Mouse (Mus musculus): ENCODE measurements around the gene Got1. TPM values are rescaled to one million over a fixed set of nuclear protein-coding genes. Genes with fewer than 3 reads are reported as not detected.

The Got1 gene
- polyA plus RNA-seq, 1 experiment from 2014 or later = 106 TPM

- H3K4me1 ChIP-seq (replicated peaks) = no peaks in the 10 kb centered on the region
- H3K9me3 ChIP-seq = no peaks in the 10 kb centered on the region
- WGBS = 45% methylated on average over 2 of the region's 2 CpGs
- H3K4me2 ChIP-seq = no peak overlapping the region
- H3K4me3 ChIP-seq = no peak overlapping the region
- no peak overlapping the region for H3K27ac ChIP-seq (replicated peaks)
- no peak overlapping the region for H3K9ac ChIP-seq
- no peak for ATAC-seq (ENCODE audit: low FRiP score, low read depth)
- no peaks in the 10 kb centered on the region for H3K36me3 ChIP-seq
- no peaks in the 10 kb centered on the region for H3K27me3 ChIP-seq
Observed at GRCm38 (mm10) chr19:43475642-43476041, 48.8 kb downstream of the Got1 start.

GRCm38 (mm10) chr19:43472781-43473180 is 51.6 kb downstream of the Got1 start:
- H3K4me3 ChIP-seq = no peak overlapping the region
- 94% methylated on average over 7 of the region's 7 CpGs for WGBS
- no peak for ATAC-seq (ENCODE audit: low FRiP score, low read depth)
- no peak overlapping the region for H3K4me2 ChIP-seq
- no peak overlapping the region for H3K27ac ChIP-seq (replicated peaks)
- H3K27me3 ChIP-seq = no peaks in the 10 kb centered on the region
- H3K9me3 ChIP-seq = no peaks in the 10 kb centered on the region
- H3K9ac ChIP-seq = no peak overlapping the region
- H3K4me1 ChIP-seq (replicated peaks) = no peaks in the 10 kb centered on the region
- H3K36me3 ChIP-seq = peaks cover 6% of the 10 kb centered on the region; the same call in 1 of the 2 replicates

GRCm38 (mm10) chr19:43472331-43472730 is 52.1 kb downstream of the Got1 start:
- 70% methylated on average over 8 of the region's 8 CpGs for WGBS
- Histone ChIP-seq H3K27ac (replicated peaks) (no peak overlapping the region), H3K4me2 (no peak overlapping the region), H3K4me1 (replicated peaks) (no peaks in the 10 kb centered on the region), H3K9ac (no peak overlapping the region), H3K9me3 (no peaks in the 10 kb centered on the region), H3K4me3 (no peak overlapping the region), H3K36me3 (peaks cover 6% of the 10 kb centered on the region; the same call in 1 of the 2 replicates), H3K27me3 (no peaks in the 10 kb centered on the region)
- ATAC-seq (ENCODE audit: low FRiP score, low read depth) = no peak

GRCm38 (mm10) chr19:43469333-43469732 is 55.1 kb downstream of the Got1 start:
- Histone ChIP-seq H3K27ac (replicated peaks) (no peak overlapping the region), H3K36me3 (peaks cover 11% of the 10 kb centered on the region; the same call in 1 of the 2 replicates), H3K9ac (no peak overlapping the region), H3K4me3 (no peak overlapping the region), H3K4me1 (replicated peaks) (no peaks in the 10 kb centered on the region), H3K4me2 (no peak overlapping the region), H3K9me3 (no peaks in the 10 kb centered on the region), H3K27me3 (no peaks in the 10 kb centered on the region)
- no peak for ATAC-seq (ENCODE audit: low FRiP score, low read depth)
- WGBS = 70% methylated on average over 7 of the region's 7 CpGs

GRCm38 (mm10) chr19:43467927-43468685 is 56.3 kb downstream of the Got1 start:
- Histone ChIP-seq H3K9ac (no peak overlapping the region), H3K4me2 (no peak overlapping the region), H3K4me1 (replicated peaks) (no peaks in the 10 kb centered on the region), H3K4me3 (no peak overlapping the region), H3K27me3 (no peaks in the 10 kb centered on the region), H3K9me3 (no peaks in the 10 kb centered on the region), H3K27ac (replicated peaks) (no peak overlapping the region), H3K36me3 (peaks cover 11% of the 10 kb centered on the region; the same call in 1 of the 2 replicates)
- 78% methylated on average over 12 of the region's 12 CpGs for WGBS
- 0 out of 2 replicates have a peak, but pooled peaks have one; percentile 38 for ATAC-seq (ENCODE audit: low FRiP score, low read depth)

GRCm38 (mm10) chr19:43465601-43466255 is 58.7 kb downstream of the Got1 start:
- Histone ChIP-seq H3K9ac (no peak overlapping the region), H3K27me3 (no peaks in the 10 kb centered on the region), H3K27ac (replicated peaks) (no peak overlapping the region), H3K4me3 (no peak overlapping the region), H3K4me1 (replicated peaks) (no peaks in the 10 kb centered on the region), H3K36me3 (peaks cover 11% of the 10 kb centered on the region; the same call in 1 of the 2 replicates), H3K4me2 (no peak overlapping the region), H3K9me3 (no peaks in the 10 kb centered on the region)
- WGBS = 86% methylated on average over 14 of the region's 14 CpGs
- no peak for ATAC-seq (ENCODE audit: low FRiP score, low read depth)

- H3K9ac ChIP-seq = no peak overlapping the region
- no peaks in the 10 kb centered on the region for H3K4me1 ChIP-seq (replicated peaks)
- H3K27me3 ChIP-seq = no peaks in the 10 kb centered on the region
- 94% methylated on average over 11 of the region's 11 CpGs for WGBS
- no peak for ATAC-seq (ENCODE audit: low FRiP score, low read depth)
- no peak overlapping the region for H3K4me2 ChIP-seq
- peaks cover 11% of the 10 kb centered on the region; the same call in 1 of the 2 replicates for H3K36me3 ChIP-seq
- H3K27ac ChIP-seq (replicated peaks) = no peak overlapping the region
- no peaks in the 10 kb centered on the region for H3K9me3 ChIP-seq
- H3K4me3 ChIP-seq = no peak overlapping the region
Observed at GRCm38 (mm10) chr19:43465076-43465475, 59.3 kb downstream of the Got1 start.

- Histone ChIP-seq H3K4me1 (replicated peaks) (no peaks in the 10 kb centered on the region), H3K27ac (replicated peaks) (no peak overlapping the region), H3K9ac (no peak overlapping the region), H3K36me3 (peaks cover 11% of the 10 kb centered on the region; the same call in 1 of the 2 replicates), H3K4me3 (no peak overlapping the region), H3K4me2 (no peak overlapping the region), H3K27me3 (no peaks in the 10 kb centered on the region), H3K9me3 (no peaks in the 10 kb centered on the region)
- ATAC-seq (ENCODE audit: low FRiP score, low read depth) = no peak
- WGBS = 81% methylated on average over 3 of the region's 3 CpGs
Observed at GRCm38 (mm10) chr19:43464294-43464687, 60.1 kb downstream of the Got1 start.

- no peak overlapping the region for H3K4me3 ChIP-seq
- H3K4me1 ChIP-seq (replicated peaks) = no peaks in the 10 kb centered on the region
- WGBS = 94% methylated on average over 7 of the region's 7 CpGs
- H3K27me3 ChIP-seq = no peaks in the 10 kb centered on the region
- no peak overlapping the region for H3K9ac ChIP-seq
- ATAC-seq (ENCODE audit: low FRiP score, low read depth) = no peak
- no peak overlapping the region for H3K4me2 ChIP-seq
- no peak overlapping the region for H3K27ac ChIP-seq (replicated peaks)
- H3K9me3 ChIP-seq = no peaks in the 10 kb centered on the region
- peaks cover 11% of the 10 kb centered on the region; the same call in 1 of the 2 replicates for H3K36me3 ChIP-seq
Observed at GRCm38 (mm10) chr19:43463546-43464293, 60.7 kb downstream of the Got1 start.

- Histone ChIP-seq H3K27ac (replicated peaks) (no peak overlapping the region), H3K27me3 (no peaks in the 10 kb centered on the region), H3K36me3 (peaks cover 4% of the 10 kb centered on the region; the same call in 1 of the 2 replicates), H3K9ac (no peak overlapping the region), H3K9me3 (no peaks in the 10 kb centered on the region), H3K4me3 (no peak overlapping the region), H3K4me2 (no peak overlapping the region), H3K4me1 (replicated peaks) (no peaks in the 10 kb centered on the region)
- no peak for ATAC-seq (ENCODE audit: low FRiP score, low read depth)
- 94% methylated on average over 3 of the region's 3 CpGs for WGBS
Observed at GRCm38 (mm10) chr19:43462141-43462540, 62.3 kb downstream of the Got1 start.

GRCm38 (mm10) chr19:43460481-43460880 is 63.9 kb downstream of the Got1 start:
- 92% methylated on average over 12 of the region's 12 CpGs for WGBS

GRCm38 (mm10) chr19:43459948-43460347 is 64.5 kb downstream of the Got1 start:
- Histone ChIP-seq H3K36me3 (no peaks in the 10 kb centered on the region), H3K4me1 (replicated peaks) (no peaks in the 10 kb centered on the region), H3K4me3 (no peak overlapping the region), H3K27ac (replicated peaks) (no peak overlapping the region), H3K4me2 (no peak overlapping the region), H3K9ac (no peak overlapping the region), H3K9me3 (no peaks in the 10 kb centered on the region), H3K27me3 (no peaks in the 10 kb centered on the region)
- ATAC-seq (ENCODE audit: low FRiP score, low read depth) = no peak
- WGBS = 80% methylated on average over 4 of the region's 4 CpGs

More at GRCm38 (mm10) chr19:43460481-43460880, 63.9 kb downstream of the Got1 start:
- Histone ChIP-seq H3K4me2 (no peak overlapping the region), H3K27ac (replicated peaks) (no peak overlapping the region), H3K9me3 (no peaks in the 10 kb centered on the region), H3K4me1 (replicated peaks) (no peaks in the 10 kb centered on the region), H3K9ac (no peak overlapping the region), H3K36me3 (peaks cover 2% of the 10 kb centered on the region; the same call in 1 of the 2 replicates), H3K4me3 (no peak overlapping the region), H3K27me3 (no peaks in the 10 kb centered on the region)
- no peak for ATAC-seq (ENCODE audit: low FRiP score, low read depth)

Data from hindbrain, embryonic 15.5 days (tissue).